Mouse (Mus musculus) liver, postnatal 0 days (tissue): ENCODE data around the gene Chst14.

ENCODE experiments used
- CTCF ChIP-seq: sonication (generic); IDR thresholded peaks from 2 replicates; pipeline ENCODE4 v1.5.1; 2016; ENCODE audit warnings: antibody characterized with exemption, low read depth
- EP300 ChIP-seq: IDR thresholded peaks from 2 replicates; pipeline ENCODE4 v1.6.1; 2016; ENCODE audit warnings: antibody characterized with exemption, low read depth, mild to moderate bottlenecking

DNA sequence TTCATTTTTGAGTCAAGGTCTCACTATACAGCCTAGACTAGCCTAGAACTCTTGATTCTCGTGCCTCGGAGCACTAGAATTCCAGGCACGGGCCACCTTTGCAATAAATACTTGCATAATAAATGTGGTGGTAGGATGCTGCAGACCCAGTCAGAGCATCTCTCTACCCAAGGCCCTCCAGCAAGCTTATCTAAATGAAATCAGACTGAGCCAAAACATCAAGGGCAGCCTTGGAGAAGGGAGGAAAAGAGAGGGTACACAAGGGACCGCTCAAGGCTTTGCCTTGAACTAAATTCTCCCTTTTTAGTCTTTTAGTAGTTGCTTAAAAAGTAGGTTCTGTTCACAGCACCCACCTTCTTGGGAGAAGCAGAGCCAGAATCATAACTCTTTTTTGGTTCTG lies 35.1 kb upstream of the Chst14 start:
- TF ChIP-seq EP300 (no peak), CTCF (no peak)
